Mouse (Mus musculus): ENCODE measurements around the gene Rgs9. TPM values are rescaled to one million over a fixed set of nuclear protein-coding genes. Genes with fewer than 3 reads are reported as not detected.

Rgs9 gene
- total and polyA plus RNA-seq, 3 experiments, result 0.55 to 1.4 (median 1.2) TPM

DNA sequence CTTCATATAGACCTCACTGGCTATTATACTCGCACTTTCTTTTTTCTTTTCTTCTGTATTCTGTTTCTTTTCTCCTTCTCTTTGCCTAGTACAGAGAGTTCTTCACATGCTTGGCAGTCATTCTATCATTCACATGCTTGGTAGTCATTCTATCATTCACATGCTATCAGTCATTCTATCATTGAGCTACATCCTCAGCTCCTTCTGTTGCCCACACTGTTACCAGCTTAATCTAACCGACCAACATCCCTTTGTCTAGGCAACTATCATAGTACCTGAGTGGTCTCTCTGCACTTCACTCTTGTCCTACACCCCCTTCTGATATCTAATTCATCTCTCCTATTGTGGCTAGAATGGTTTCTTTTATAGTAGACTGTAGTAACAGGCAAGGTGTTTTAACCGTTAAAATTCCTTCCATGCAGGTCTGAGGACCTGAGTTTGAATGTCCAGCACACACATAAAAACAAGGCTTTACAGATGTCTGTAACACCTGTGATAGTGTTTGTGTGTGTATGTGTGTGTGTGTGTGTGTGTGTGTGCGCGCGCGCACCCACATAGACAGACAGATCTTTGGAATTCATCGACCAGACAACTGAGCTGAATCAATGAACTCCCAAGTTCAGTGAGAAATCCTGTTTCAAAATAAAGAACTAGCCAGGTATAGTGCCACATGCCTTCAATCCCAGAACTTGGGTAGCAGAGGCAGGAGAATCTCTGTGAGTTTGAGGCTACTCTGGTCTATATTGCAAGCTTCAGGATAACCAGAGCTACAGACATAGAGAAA is 41.4 kb upstream of the Rgs9 start:
- in situ Hi-C loops (cut with MboI; ENCODE audit: low pct_ligation_motif_present, low pct_unique_long_range_greater_than_20kb, low sequenced_read_pairs), result no loop called here
- Histone ChIP-seq H3K27me3 (replicated peaks) (peaks cover 3% of the 10 kb centered on the region), H3K36me3 (replicated peaks in 1 of 2; ENCODE audit: control insufficient read depth in 1 of 2, insufficient read depth in 1 of 2, low read length in 1 of 2) (no peaks in the 10 kb centered on the region), H3K79me2 (replicated peaks; ENCODE audit: control insufficient read depth, extremely low read depth, insufficient read depth, poor library complexity, severe bottlenecking) (no peaks in the 10 kb centered on the region), H3K9me3 (replicated peaks; ENCODE audit: low read length) (no peaks in the 10 kb centered on the region), H3K9ac (ENCODE audit: insufficient read depth, low read depth) (no peak overlapping the region), H3K4me2 (ENCODE audit: insufficient read depth, low read depth, poor library complexity, severe bottlenecking) (no peak overlapping the region), H3K4me1 (ENCODE audit: control insufficient read depth in 1 of 2, insufficient read depth in 2 of 2) (peaks cover 3 to 15% of the 10 kb centered on the region in 2 experiments; a peak in 2 of 4 replicates), H3K4me3 (replicated peaks in 1 of 3; ENCODE audit: low read depth in 2 of 3, low read length in 2 of 3, poor library complexity in 1 of 3) (no peak overlapping the region), H3K27ac (ENCODE audit: insufficient read depth, low read depth) (no peak overlapping the region)
- no peak for DNase-seq (ENCODE audit: extremely low read depth)
- dilution Hi-C loops (cut with MboI; ENCODE audit: extremely low pct_ligation_motif_present, extremely low pct_unique_long_range_greater_than_20kb, low sequenced_read_pairs), result no loop called here
- no peak for TF ChIP-seq POLR2AphosphoS2 (IDR thresholded peaks at IDR 0.05; ENCODE audit: low read depth, low read length)
- TF ChIP-seq NRF1 (IDR thresholded peaks at IDR 0.05; ENCODE audit: low read depth, low read length), result no peak

DNA sequence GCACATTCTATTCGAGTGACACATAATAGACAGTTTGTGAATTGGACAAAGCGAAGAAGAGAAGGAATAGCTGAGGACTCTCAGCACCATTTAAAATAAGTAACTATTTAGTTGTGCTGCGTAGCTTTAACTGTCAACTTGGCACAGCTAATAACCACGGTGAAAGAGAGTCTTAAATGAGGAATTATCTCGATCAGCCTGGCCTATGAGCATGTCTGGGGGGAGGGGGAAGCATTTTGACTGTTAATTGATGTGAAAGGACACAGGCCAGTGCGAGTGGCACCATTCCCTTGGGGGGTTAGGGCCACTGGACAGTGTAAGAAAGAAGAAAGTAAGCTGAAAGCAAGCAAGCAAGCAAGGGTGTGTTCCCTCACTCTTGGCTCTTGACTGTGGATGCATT is 38.0 kb upstream of the Rgs9 start:
- Histone ChIP-seq H3K36me3 (replicated peaks in 1 of 2; ENCODE audit: control insufficient read depth in 1 of 2, insufficient read depth in 1 of 2, low read length in 1 of 2) (no peaks in the 10 kb centered on the region), H3K4me1 (ENCODE audit: control insufficient read depth in 1 of 2, insufficient read depth in 2 of 2) (peaks cover 11 to 28% of the 10 kb centered on the region in 2 experiments), H3K79me2 (replicated peaks; ENCODE audit: control insufficient read depth, extremely low read depth, insufficient read depth, poor library complexity, severe bottlenecking) (no peaks in the 10 kb centered on the region), H3K27ac (ENCODE audit: insufficient read depth, low read depth) (no peak overlapping the region), H3K9me3 (replicated peaks; ENCODE audit: low read length) (no peaks in the 10 kb centered on the region), H3K4me3 (replicated peaks in 1 of 3; ENCODE audit: low read depth in 2 of 3, low read length in 2 of 3, poor library complexity in 1 of 3) (no peak overlapping the region), H3K9ac (ENCODE audit: insufficient read depth, low read depth) (no peak overlapping the region), H3K27me3 (replicated peaks) (peaks cover 1% of the 10 kb centered on the region), H3K4me2 (ENCODE audit: insufficient read depth, low read depth, poor library complexity, severe bottlenecking) (no peak overlapping the region)
- TF ChIP-seq SMC3 (IDR thresholded peaks at IDR 0.05; ENCODE audit: low read depth, low read length) (no peak), BHLHE40 (IDR thresholded peaks at IDR 0.05; ENCODE audit: low read depth, low read length) (no peak), RAD21 (IDR thresholded peaks at IDR 0.05; ENCODE audit: low read depth, low read length) (no peak), IRF4 (IDR thresholded peaks at IDR 0.05; ENCODE audit: low read depth, low read length) (no peak), CHD1 (IDR thresholded peaks at IDR 0.05; ENCODE audit: low read depth, low read length) (no peak), E2F4 (IDR thresholded peaks at IDR 0.05; ENCODE audit: insufficient replicate concordance, low read depth, low read length) (no peak), GABPA (IDR thresholded peaks at IDR 0.05; ENCODE audit: insufficient replicate concordance, low read depth, low read length) (no peak), USF2 (conservative IDR thresholded peaks at IDR 0.05; ENCODE audit: low read depth, low read length) (no peak), TBP (conservative IDR thresholded peaks at IDR 0.05; ENCODE audit: low read depth, low read length) (no peak), MYC (IDR thresholded peaks at IDR 0.05; ENCODE audit: low read depth, low read length) (no peak), CTCF (conservative IDR thresholded peaks at IDR 0.05 in 1 of 2, IDR thresholded peaks at IDR 0.05 in 1 of 2; ENCODE audit: low read depth in 2 of 2, low read length in 2 of 2) (no peak), ZNF384 (IDR thresholded peaks at IDR 0.05; ENCODE audit: low read depth, low read length) (no peak), PAX5 (IDR thresholded peaks at IDR 0.05; ENCODE audit: low read length) (no peak), UBTF (IDR thresholded peaks at IDR 0.05; ENCODE audit: low read depth, low read length) (no peak), POLR2AphosphoS2 (IDR thresholded peaks at IDR 0.05; ENCODE audit: low read depth, low read length) (no peak)
- in situ Hi-C loops (cut with MboI; ENCODE audit: low pct_ligation_motif_present, low pct_unique_long_range_greater_than_20kb, low sequenced_read_pairs), result no loop called here
- dilution Hi-C loops (cut with MboI; ENCODE audit: extremely low pct_ligation_motif_present, extremely low pct_unique_long_range_greater_than_20kb, low sequenced_read_pairs), result no loop called here
- no peak for DNase-seq (ENCODE audit: extremely low read depth)

Measured in CH12.LX (cell line).